Mouse (Mus musculus) MEL (cell line): Measurements from ENCODE around the gene Slc16a12.

Experiments used
- CTCF ChIP-seq, 3 experiments: IDR thresholded peaks in 2 of 3; conservative IDR thresholded peaks in 1 of 3; 2 replicates each; pipeline ENCODE4 v1.5.1; 2011 to 2012; ENCODE audit warnings: low read length in 3 of 3, low read depth in 2 of 3, mild to moderate bottlenecking in 2 of 3, improper control_type of control experiment in 1 of 3, inconsistent platforms in 1 of 3, mixed read lengths in 1 of 3, moderate library complexity in 1 of 3; ENCODE audit not compliant: control insufficient read depth in 1 of 3, insufficient read depth in 1 of 3, poor library complexity in 1 of 3, severe bottlenecking in 1 of 3
- GABPA ChIP-seq: IDR thresholded peaks from 2 replicates; pipeline ENCODE4 v1.6.1; 2012; ENCODE audit warnings: low read depth, mild to moderate bottlenecking, inconsistent platforms, low read length, improper control_type of control experiment, moderate library complexity
- GATA1 ChIP-seq: IDR thresholded peaks from 2 replicates; pipeline ENCODE4 v1.6.1; 2011; ENCODE audit warnings: low read depth, low read length, improper control_type of control experiment
- HCFC1 ChIP-seq: IDR thresholded peaks from 2 replicates; pipeline ENCODE4 v1.6.1; 2012; ENCODE audit warnings: low read depth, mild to moderate bottlenecking, inconsistent platforms, low read length, improper control_type of control experiment, moderate library complexity
- JUND ChIP-seq: IDR thresholded peaks from 2 replicates; pipeline ENCODE4 v1.6.1; 2011; ENCODE audit warnings: low read depth, mild to moderate bottlenecking, improper control_type of control experiment, low read length
- MAX ChIP-seq: IDR thresholded peaks from 2 replicates; pipeline ENCODE4 v1.6.1; 2011; ENCODE audit warnings: low read length, improper control_type of control experiment
- MAZ ChIP-seq: IDR thresholded peaks from 2 replicates; pipeline ENCODE4 v1.6.1; 2012; ENCODE audit warnings: low read depth, mild to moderate bottlenecking, inconsistent platforms, low read length, improper control_type of control experiment
- POLR2A ChIP-seq, 2 experiments: IDR thresholded peaks; 2 replicates each; pipeline ENCODE4 v1.6.1; 2011 to 2012; ENCODE audit warnings: low read length in 2 of 2, mild to moderate bottlenecking in 2 of 2, control low read depth in 1 of 2, improper control_type of control experiment in 1 of 2, low read depth in 1 of 2, moderate library complexity in 1 of 2; ENCODE audit not compliant: control insufficient read depth in 1 of 2, insufficient read depth in 1 of 2, poor library complexity in 1 of 2
- POLR2AphosphoS5 ChIP-seq: IDR thresholded peaks from 2 replicates; pipeline ENCODE4 v1.6.1; 2012; ENCODE audit warnings: low read depth, borderline replicate concordance, mild to moderate bottlenecking, inconsistent platforms, low read length, moderate library complexity, mixed read lengths
- UBTF ChIP-seq: IDR thresholded peaks from 2 replicates; pipeline ENCODE4 v1.6.1; 2012; ENCODE audit warnings: low read depth, mild to moderate bottlenecking, inconsistent platforms, low read length, improper control_type of control experiment, moderate library complexity, borderline replicate concordance; ENCODE audit not compliant: insufficient read depth
- ZNF384 ChIP-seq: IDR thresholded peaks from 2 replicates; pipeline ENCODE4 v1.6.1; 2012; ENCODE audit warnings: low read depth, mild to moderate bottlenecking, inconsistent platforms, low read length, improper control_type of control experiment

DNA sequence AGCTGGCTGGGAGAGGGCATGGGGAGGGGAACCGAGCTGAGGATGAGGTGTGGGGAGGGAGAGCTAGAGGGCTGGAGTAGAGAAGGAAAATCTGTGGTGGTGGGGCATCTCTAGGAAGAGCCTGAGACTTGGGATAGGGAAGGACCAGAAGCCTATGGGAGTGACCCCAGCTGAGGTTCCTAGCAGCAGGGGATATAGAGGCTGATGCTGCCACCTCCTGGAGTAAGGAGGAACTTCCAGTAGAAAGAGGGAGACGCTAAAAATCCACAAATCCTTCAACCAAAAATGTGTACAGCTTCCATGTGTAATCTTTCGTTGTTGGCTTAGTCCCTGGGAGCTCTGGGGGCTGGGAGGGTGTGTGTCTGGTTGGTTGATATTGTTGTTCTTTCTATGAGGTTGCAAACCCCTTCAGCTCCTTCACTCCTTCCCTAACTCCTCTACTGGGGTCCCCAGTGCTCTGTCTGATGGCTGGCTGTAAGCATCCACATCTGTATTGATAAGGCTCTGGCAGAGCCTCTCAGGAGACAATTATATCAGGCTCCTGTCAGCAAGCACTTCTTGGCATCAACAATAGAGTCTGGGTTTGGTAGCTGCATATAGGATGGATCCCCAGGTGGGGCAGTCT, 110.0 kb downstream of the Slc16a12 start:
- TF ChIP-seq MAX: no peak
- TF ChIP-seq HCFC1: no peak
- TF ChIP-seq MAZ: no peak
- TF ChIP-seq UBTF: no peak
- no peak for TF ChIP-seq ZNF384
- TF ChIP-seq CTCF (IDR thresholded peaks at IDR 0.05 in 2 of 3, conservative IDR thresholded peaks at IDR 0.05 in 1 of 3; ENCODE audit: control insufficient read depth in 1 of 3, insufficient read depth in 1 of 3, low read depth in 2 of 3, low read length in 3 of 3, poor library complexity in 1 of 3, severe bottlenecking in 1 of 3): peak; percentile 65 to 90 (median 66)
- no peak for TF ChIP-seq JUND
- no peak for TF ChIP-seq GATA1
- TF ChIP-seq POLR2AphosphoS5: no peak
- TF ChIP-seq POLR2A (IDR thresholded peaks at IDR 0.05; ENCODE audit: control insufficient read depth in 1 of 2, insufficient read depth in 1 of 2, low read depth in 1 of 2, low read length in 2 of 2, poor library complexity in 1 of 2): no peak
- no peak for TF ChIP-seq GABPA
